Comparison of ENCODE assay signal across 14 mouse cellular contexts in genomic region chr8:124429417-124429816, GRCm38 (mm10). TPM values are rescaled to one million over a fixed set of nuclear protein-coding genes. Genes with fewer than 3 reads are reported as not detected.
DNase-seq lines count a peak whose midpoint lies in the region; ATAC-seq lines count a peak whose summit lies in the region.
"Had no signal": no experiment of that assay in that cellular context is flagged by ENCODE, and none has a peak within 500 bp of the region (broad histone marks: within the 10 kb centered on the region; RNA-seq: fewer than 3 reads in every experiment).

No protein-coding gene starts in this region.

- WGBS in limb, embryonic 12.5 days: 37% methylated on average over 6 of the region's 6 CpGs
- 62% methylated on average over 6 of the region's 6 CpGs for WGBS in limb, embryonic 10.5 days

- no peak for DNase-seq in frontal cortex, postnatal 25 days (ENCODE audit: low spot score in 2 of 2)
- no peak for DNase-seq in limb, embryonic 10.5 days (ENCODE audit: low spot score)
- peak; percentile 92 for DNase-seq in cerebellum, adult 11-12 months
- peak; percentile 73 for DNase-seq in layer of hippocampus, adult 9-11 months
- DNase-seq in B cell, adult 2 months: no peak
- DNase-seq in gastrocnemius, postnatal 36 days: no peak
- DNase-seq: adrenal gland, postnatal 14 days; kidney, adult 8-10 months; lung, embryonic 14.5 days had no signal

- H3K4me2 ChIP-seq in limb, embryonic 12.5 days: no peak overlapping the region
- H3K4me2 ChIP-seq: lung, embryonic 14.5 days had no signal

- peak overlapping the region; percentile 37; the same call in 1 of the 2 replicates for H3K9ac ChIP-seq in limb, embryonic 12.5 days (replicated peaks)
- H3K9ac ChIP-seq: lung, embryonic 14.5 days had no signal

- H3K36me3 ChIP-seq in limb, embryonic 12.5 days: no peaks in the 10 kb centered on the region
- H3K36me3 ChIP-seq in limb, embryonic 10.5 days: no peaks in the 10 kb centered on the region
- H3K36me3 ChIP-seq: forebrain, embryonic 10.5 days had no signal

- intact Hi-C loops in gastrocnemius, postnatal 36 days (cut with DNase I): no loop called here

- H3K27me3 ChIP-seq in limb, embryonic 12.5 days: peaks cover 42% of the 10 kb centered on the region
- H3K27me3 ChIP-seq in limb, embryonic 10.5 days (ENCODE audit: low read depth, poor library complexity, severe bottlenecking): peaks cover 35% of the 10 kb centered on the region

- H3K9me3 ChIP-seq in limb, embryonic 12.5 days: no peaks in the 10 kb centered on the region
- H3K9me3 ChIP-seq in limb, embryonic 10.5 days (replicated peaks): no peaks in the 10 kb centered on the region
- H3K9me3 ChIP-seq: forebrain, embryonic 10.5 days had no signal

- ATAC-seq in frontal cortex, adult (ENCODE audit: low TSS enrichment): 0 out of 2 replicates have a peak, but pooled peaks have one; percentile 2
- ATAC-seq in limb, embryonic 12.5 days (ENCODE audit: insufficient number of reproducible peaks, insufficient read depth, low FRiP score, low TSS enrichment, low read depth): no peak

- no peak overlapping the region for H3K4me3 ChIP-seq in limb, embryonic 12.5 days (replicated peaks)
- no peak overlapping the region for H3K4me3 ChIP-seq in limb, embryonic 10.5 days
- H3K4me3 ChIP-seq: forebrain, embryonic 10.5 days had no signal

- no peak overlapping the region for H3K27ac ChIP-seq in limb, embryonic 12.5 days
- no peak overlapping the region for H3K27ac ChIP-seq in limb, embryonic 10.5 days
- H3K27ac ChIP-seq: forebrain, embryonic 10.5 days had no signal

- H3K4me1 ChIP-seq in limb, embryonic 12.5 days (replicated peaks): peaks cover 19% of the 10 kb centered on the region
- peaks cover 10% of the 10 kb centered on the region for H3K4me1 ChIP-seq in limb, embryonic 10.5 days

RNA-seq across cellular contexts. Expression of gene Pgbd5, which starts 10.0 kb away (rescaled TPM):
- 1.3 and 1.7 TPM in 2 replicates for polyA plus RNA-seq in limb, embryonic 12.5 days (2016; fragmentation: Nextera tagmentation; extraction: Ambion mirVana)
- polyA plus RNA-seq in limb, embryonic 10.5 days (2016; fragmentation: Nextera tagmentation; extraction: Ambion mirVana): 0.20 and 0.35 TPM in 2 replicates
- under 1 TPM; 0.15 to 0.25 TPM for total RNA-seq in gastrocnemius, postnatal 36 days (2021)
- total RNA-seq: monocyte, adult 5-6 weeks had no signal
- polyA plus RNA-seq: C2C12 had no signal

Comparison
In these comparisons a context has a peak if more than half of its experiments do, and no peak if none do; other contexts are left out.
1. DNase-seq: peak in cerebellum, adult 11-12 months (single experiment) and layer of hippocampus, adult 9-11 months (single experiment); none in frontal cortex, postnatal 25 days (0 of 2), limb, embryonic 10.5 days (single experiment), B cell, adult 2 months (0 of 2) and gastrocnemius, postnatal 36 days (0 of 2).